Mouse (Mus musculus) telencephalon, adult 2 months (tissue): ENCODE data around the gene Leap2.

Source experiments
- DNase-seq: peaks from one replicate; pipeline ENCODE4 v3.0.0-alpha.2; 2011; ENCODE audit warnings: low read depth, low spot score

Gene Leap2

GRCm38 (mm10) chr11:53423036-53423435 lies at the start of gene Leap2:
Gene Leap2, minus strand, starts transcription at chr11:53423170.
- no peak for DNase-seq

GRCm38 (mm10) chr11:53472709-53473108 lies 49.7 kb upstream of the Leap2 start:
- no peak for DNase-seq

- peak; percentile 95 for DNase-seq
Observed at GRCm38 (mm10) chr11:53469968-53470695, 47.2 kb upstream of the Leap2 start, which contains the start of gene Gm9837. Gene Gm9837, minus strand, starts transcription at chr11:53470479.

DNA sequence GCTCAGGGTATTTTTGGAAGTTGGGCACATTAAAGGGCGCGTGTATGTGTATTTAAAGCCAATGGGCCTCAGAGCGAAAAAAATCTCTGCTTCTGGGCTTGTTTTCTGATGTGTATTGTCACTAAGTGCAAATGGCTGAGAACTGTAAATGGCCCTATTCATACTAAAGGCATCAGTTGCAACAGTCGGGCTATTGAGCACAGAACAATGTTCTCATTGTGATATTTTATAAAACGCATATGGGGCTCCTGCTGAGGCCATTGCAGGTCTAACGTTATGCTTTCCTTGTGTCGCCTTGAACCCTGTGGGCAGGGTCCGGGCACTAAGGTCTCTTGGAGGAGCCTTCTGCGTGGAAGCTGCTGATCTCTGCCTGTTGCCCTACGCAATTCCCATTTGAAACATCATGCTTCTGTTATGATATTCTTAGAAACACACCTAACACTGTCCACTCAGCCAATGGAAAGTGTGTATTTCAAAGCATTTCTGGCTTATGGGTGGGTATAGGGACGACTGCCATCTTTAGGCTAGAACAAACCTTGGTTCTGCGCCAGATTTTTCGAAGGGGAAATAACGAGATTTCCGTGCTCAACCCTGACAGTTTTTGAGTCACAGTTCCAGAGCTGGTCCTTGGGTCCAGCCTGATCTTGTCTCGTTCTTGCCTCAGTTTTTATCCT lies 46.5 kb upstream of the Leap2 start:
- no peak for DNase-seq

GRCm38 (mm10) chr11:53466231-53466971 lies 43.4 kb upstream of the Leap2 start:
- peak; percentile 77 for DNase-seq

DNA sequence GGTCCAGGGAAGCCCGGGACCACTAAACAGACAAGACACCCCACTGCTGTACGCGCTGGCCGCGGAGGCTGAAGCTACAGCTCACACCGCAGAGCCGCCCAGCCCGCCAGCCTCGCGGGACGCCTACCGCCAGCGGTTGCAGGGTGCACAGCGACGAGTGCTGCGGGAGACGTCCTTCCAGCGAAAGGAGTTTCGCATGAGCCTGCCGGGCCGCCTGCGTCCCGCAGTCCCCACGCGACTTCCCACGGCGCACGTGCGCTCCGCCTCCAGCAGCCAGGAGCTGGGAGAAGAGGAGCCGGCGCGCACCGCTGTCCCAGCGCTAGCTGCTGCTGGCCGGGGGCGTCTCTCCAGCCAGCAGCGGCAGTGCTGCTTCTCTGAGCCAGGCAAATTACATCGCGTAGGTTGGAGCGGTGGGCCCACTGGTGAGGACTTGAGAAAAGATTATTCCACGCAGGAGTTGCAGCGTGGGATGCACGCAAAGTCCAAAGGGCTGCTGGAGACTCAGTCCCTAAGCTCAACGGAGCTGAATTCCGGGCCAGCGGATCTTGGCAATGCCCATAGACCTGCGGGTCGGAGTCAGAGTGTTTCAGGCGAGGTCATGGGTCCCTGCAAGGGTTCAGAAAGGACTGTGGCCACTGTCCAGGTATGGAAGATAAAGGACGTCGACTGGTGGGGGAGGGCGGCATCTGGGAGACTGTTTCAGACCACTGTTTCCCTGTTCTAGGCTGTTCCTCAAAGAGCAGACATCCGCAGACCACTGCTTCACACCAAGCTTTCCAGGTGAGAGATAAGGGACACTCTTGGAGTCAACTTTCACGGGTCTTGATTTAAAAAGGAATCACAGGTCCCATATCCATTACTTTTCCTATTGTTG lies 40.8 kb upstream of the Leap2 start:
- DNase-seq = peak; percentile 55

DNA sequence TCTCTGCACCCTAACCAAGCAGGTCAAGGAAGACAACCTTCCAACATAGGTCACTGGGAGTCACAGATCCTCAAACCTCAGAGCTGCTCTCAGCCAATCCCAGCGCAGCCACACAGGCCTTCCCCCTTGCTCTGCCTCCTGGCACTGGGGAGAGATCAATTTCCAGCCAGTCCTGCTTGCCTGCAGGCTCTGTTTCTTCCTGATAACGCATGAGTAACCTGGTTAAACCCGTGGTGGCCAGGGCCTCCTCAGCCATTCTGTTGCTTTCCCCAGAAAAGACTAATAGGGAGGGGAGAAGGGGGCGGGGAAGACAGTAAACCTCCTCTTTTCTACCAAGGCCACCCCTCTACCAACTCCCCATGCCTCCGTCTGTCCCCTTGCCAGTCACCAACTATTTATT lies 38.8 kb upstream of the Leap2 start:
- no peak for DNase-seq

GRCm38 (mm10) chr11:53460192-53460591 lies 37.2 kb upstream of the Leap2 start:
- DNase-seq = no peak

DNA sequence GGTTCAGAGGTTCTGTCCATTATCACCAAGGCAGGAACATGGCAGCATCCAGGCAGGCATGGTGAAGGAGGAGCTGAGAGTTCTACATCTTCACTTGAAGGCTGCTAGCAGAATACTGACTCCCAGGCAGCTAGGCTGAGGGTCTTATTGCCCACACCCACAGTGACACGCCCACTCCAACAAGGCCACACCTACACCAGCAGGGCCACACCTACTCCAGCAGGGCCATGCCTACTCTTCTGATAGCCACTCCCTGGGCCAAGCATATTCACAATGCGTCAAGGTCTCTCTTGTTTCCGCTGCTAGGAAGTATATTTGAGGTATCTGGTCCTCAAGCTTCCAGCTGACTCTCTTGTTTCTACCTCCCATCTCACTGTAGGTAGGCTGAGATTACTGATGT lies 36.0 kb upstream of the Leap2 start:
- no peak for DNase-seq

GRCm38 (mm10) chr11:53457372-53457954 lies 34.5 kb upstream of the Leap2 start:
- no peak for DNase-seq

DNA sequence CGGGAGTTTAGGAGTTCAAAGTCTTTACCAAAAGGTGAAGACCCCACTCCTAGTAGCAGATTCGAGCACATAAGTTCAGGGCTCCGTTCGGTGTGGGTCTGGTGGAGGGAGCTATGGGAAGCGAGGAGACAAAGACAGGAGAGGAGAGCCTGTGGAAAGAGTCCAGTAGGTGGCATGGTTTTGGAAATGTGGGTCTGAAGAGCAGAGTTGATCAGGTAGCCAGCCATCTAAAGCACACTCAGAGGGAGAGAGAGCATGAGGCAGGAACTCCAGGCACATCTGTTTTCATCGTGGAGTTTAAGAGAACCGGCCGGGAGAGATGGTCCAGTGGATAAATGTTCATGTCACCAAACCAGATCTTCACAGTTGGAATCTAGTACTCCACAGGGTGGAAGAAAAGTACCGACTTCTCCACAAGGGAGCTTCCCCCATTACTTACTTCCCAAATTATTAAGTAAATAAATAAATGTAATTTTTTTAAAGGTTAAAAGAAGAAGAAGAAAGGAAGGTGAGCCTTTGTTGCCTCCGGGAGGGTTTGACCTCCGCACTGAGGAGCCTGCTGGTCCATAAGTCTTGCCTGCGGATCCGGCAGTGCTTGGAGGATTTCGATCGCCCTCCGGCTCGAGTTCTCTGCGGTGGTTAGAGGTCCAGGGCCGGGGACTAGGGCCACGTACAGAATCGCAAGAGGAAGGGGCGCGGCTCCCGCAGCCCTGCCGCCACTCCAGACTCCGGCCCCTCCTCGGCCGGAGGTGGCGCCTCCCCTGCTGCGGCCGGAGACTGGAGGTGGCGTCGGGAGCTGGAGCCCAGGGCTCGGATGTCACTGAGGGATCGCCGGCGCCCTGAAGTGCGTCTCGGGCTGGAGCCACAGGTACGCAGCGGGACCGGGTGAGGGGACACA lies 33.8 kb upstream of the Leap2 start, which contains the start of the genes Gm10447 and Shroom1:
Gene Gm10447 (minus strand): TSS at position 637 of the 898 bp plus-strand sequence.
Gene Shroom1 (plus strand): TSS at position 732 of the 898 bp plus-strand sequence.
- no peak for DNase-seq

DNA sequence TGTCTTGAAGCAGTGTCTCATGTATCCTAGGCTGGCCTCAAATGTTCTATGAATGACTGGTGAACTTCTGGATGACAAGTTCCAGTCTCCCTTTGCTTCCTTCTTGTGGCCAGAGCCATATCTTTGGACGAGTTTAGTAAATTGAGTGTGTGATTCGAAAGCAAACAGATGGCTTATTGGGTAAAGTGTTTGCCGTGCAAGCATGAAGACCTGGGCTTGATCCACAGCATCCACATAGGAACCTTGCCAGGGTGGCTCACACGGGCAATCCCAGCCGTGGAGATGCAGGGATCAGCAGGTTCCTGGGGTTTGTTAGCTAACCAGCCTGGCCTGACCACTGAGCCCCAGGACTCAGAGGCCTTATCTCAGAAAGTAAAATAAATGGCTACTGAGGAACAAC lies 30.1 kb upstream of the Leap2 start:
- DNase-seq = no peak

DNA sequence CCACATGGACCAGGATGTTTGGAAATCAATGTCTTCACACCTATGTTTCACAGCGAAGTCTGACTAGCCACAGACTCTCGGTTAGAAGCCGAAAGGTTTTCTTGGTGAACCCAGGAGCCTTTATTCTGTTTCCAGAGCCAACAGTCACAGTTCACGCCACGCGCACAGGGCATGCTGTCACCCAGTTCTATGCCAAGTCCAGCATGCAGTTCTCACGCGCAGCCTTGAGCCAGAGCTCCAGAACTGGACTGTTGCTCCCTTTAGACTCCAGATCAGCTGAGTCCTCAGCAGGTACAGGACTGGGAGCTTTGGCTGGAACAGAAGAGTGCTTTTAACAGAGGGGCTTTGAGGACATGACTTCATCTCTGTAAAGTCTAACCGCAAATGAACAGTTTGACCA lies 29.4 kb upstream of the Leap2 start:
- DNase-seq = no peak

GRCm38 (mm10) chr11:53451361-53451760 lies 28.4 kb upstream of the Leap2 start:
- no peak for DNase-seq

DNA sequence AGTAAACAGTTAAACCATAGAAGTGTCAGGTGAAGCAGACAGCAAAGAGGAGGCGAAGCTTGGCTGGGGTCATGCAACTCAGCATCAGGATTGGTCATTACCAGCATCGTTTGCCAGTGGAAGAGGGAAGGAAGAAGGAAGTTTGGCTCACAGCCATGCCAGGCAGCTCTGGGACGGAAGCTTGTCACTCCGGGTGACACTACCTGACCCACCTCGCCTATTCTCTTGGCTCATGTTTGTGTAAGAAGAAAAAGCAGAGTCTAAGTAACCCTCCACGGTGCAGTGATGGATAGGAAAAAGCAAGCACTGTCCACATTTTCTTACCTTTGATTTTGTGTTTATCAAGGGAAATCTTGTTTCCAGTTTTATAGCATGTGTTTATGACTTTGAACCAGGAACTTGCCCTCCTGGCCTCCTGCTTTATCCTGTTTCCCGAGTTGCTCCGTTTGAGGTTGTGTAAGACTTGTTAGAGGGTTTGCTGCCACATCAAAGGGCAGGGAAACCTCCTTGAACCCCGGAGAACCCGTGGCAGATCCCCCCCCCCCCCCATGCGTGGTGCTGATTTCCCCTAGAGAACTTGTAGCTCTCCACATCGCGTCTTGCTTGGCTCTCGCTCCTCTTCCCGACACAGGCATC lies 27.2 kb upstream of the Leap2 start:
- no peak for DNase-seq

DNA sequence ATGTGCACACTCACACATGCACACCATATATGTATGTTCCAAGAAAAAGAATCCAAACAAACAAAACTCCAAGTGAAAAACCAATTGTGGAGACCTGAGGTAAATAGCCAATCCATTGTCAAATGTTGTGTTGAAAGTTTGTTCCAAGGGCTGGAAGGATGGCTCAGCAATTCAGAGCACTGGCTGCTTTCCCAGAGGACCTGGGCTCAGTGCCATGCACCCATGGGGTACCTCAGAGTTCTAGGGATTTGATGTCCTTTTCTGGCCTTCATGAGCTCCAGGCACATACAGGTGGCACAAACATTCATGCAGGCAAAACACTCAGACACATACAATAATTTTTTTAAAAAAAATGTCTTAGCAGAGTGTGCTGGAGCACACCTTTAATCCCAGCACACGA lies 25.6 kb upstream of the Leap2 start:
- no peak for DNase-seq

GRCm38 (mm10) chr11:53447996-53448395 lies 25.0 kb upstream of the Leap2 start:
- DNase-seq = no peak

DNA sequence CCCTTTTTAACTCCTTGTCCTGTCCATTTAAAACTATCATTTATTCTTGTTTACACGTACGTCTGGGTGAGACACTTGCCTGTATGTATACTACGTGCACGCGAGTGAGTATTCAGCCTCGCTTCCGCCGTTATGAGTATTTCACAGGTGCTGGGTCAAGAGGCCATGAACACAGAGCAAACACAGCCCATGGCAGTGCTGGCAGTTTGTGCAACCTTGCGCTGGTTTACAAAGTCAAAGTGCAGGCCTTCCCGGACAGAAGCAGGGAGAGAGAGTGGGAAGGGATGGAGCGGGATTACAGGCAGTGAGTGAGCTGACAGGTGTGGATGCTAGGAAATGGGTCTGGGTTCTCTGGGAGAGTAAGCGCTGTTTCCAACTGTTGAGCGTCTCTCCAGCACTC lies 23.2 kb upstream of the Leap2 start:
- no peak for DNase-seq

DNA sequence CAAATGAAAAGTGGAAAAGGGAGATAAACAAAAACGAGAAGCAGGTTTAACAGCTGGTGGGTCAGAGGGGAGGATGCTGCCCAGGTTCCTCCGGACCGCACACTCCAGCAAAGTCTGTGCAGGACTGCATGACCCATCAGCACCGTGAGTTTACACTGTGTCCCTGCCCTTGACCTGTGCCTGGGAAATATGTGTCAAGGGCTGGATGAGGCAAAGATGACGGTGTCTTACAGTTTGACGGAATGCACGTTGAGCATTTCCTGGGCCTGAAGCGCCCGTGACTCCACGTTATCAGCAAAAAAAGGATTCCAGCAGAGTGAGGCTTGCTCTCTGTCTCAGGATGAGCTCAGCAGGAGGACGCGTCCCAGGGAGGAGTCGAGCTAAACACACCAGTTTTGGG lies 22.6 kb upstream of the Leap2 start:
- DNase-seq = no peak
